Mouse (Mus musculus) G1E-ER4 (cell line): ENCODE results near the gene D11Wsu47e. TPM values are rescaled to one million over a fixed set of nuclear protein-coding genes. Genes with fewer than 3 reads are reported as not detected.

ENCODE experiments used
- GATA1 ChIP-seq: IDR thresholded peaks from one replicate; pipeline ENCODE4 v1.8.0; 2012; ENCODE audit warnings: low read length, inconsistent platforms
- polyA plus RNA-seq: library from polyadenylated mRNA; stranded (reverse); fragments of >175 nt; gene quantifications from 2 replicates; pipeline ENCODE4 v1.2.3, GENCODE M21; 2012

Gene D11Wsu47e
- polyA plus RNA-seq, 1 experiment, result 8.2 TPM

- TF ChIP-seq GATA1, result no peak
Measured at GRCm38 (mm10) chr11:113715078-113715674, 31.0 kb downstream of the D11Wsu47e start.

- TF ChIP-seq GATA1, result no peak
Measured at GRCm38 (mm10) chr11:113716132-113716531, 31.9 kb downstream of the D11Wsu47e start.

DNA sequence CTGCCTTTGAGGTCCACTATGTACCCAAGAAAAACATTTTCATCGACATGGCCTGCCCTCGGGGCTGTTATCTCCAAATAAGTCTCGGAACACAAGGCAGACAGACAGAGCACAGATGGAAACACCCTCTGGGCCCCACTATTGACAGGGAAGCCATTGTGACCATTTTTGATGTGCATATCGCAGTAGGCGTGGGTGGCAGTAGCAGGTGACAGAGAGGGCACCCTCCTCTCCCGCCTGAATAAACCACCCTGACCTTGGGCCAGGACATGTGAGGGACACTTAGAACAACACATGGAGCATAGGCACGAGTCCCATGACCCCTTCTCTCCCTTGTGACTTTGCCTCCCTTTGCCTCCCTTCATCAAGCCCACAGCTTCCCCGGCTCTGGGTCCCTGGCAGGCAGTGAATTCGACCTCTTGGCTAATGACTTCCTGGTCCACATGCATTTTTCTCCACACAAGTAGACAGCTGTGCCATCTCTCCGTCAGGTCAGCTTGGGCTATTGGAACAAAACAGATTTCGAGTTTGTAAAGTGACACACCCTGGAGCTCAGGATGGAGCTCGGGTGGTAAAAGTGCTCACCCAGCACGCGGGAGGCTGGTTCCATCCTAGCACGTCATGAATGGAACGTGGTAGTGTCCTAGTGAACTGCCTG is 33.7 kb downstream of the D11Wsu47e start:
- no peak for TF ChIP-seq GATA1

DNA sequence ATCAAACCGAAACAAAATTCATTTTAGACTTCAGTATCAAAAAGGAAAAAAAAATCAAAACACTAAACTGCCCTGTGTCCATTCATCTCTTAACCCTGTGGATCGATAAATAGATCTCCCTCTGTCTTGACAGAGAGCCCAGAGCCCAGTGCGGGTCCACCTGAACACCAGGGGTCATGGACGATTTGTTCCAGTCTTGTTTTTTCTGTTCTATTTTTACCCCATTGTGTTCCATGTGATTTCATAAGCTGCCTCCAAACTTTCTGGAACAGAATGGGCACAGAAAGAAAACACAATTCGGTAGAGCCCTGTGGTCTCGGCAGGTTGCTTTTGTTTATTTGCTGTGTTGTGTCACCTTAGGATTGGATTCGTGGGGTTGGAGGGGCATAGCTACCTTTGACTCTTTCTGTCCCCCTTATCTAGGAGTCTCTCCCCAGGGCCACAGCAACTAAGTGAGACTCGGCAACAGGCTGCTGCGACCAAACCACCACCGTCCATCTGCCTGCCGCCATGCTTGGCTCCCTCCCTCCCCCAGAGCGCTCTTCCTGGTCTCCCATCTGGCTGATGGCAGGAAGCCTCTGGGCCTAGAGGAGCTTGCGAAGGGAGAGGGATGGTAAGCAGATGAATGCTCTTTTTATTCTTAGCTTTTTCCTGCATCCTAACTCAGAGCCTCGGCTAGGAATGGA is 38.3 kb downstream of the D11Wsu47e start:
- TF ChIP-seq GATA1, result no peak

DNA sequence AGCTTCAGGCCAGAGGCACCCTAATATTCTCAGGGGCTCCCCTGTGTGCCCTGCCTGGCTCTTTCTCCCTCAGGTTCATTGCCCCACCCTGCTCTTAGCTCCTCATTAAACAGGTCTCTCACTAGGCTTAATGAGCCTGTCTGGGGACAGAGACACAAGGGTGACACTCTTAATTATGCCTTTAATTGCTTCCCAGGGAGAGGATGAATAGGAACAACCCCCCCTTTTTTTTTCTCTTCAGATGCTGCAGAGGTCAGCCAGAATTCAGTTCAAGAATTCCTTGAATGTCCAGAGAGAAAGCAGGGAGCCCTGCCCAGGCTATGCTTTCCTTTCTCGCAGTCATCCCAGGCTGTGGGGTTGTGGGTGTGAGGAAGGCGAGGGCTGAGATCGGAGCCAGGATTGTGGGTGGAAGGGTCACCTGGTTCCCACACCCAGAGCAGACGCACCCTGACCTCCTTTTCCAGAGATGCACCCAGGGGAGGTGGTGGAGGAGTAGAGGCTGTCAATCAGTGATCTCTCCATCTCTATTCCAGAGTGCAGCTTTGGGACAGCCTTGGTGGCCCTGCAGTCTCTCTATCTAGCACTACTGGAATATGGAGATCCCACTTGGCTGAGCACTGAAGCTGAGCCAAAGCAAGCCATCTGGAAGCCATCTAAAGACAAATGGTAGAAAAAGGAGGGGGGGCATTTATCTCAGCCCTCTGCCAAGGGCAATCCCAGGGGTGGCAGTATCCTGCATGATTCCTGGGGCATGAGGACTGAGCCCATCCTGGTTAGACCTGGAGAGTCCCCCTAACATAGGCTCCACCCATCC is 41.2 kb downstream of the D11Wsu47e start:
- no peak for TF ChIP-seq GATA1

DNA sequence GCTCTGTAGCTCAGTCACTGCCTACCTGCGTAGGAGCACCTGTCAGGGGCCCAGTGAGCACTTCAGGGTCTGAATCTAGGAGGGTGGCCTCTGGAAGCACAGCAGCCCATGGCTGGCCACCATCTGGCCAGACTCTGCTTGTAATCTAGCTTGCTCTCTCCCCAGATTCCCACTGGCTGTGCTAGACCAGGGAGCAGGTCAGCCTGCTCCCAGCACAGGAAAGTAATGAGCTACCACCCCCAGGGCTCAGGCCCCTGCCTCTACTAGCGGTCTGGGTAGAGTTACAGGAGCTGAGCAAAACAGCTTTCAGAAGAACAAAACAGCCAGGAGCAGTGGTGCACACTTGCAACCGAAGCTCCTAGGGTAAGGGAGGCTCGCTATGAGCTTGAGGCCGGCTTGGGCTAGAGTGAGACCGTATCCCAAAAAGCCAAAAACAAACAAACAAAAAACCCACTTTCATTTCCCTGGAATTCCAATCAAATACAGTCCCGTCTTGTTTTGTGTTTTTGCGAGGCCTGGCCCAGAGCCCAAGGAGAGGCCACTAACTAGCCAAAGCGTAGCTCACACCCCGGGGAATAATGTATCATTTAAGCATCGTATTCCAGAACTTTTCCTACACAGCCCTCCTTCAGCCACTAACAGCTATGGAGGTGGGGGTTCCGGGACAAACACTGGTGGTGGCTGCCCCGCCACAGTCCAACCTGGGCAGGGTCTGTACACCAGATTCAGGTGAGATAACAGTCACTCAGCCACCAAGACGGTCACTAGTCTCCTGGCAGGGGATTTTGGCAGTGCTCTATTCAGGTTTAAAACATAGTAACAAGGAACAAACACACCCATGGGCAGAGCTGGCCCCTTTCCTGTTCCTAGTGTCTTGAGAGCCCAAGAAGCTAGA is 43.0 kb downstream of the D11Wsu47e start:
- no peak for TF ChIP-seq GATA1

GRCm38 (mm10) chr11:113727992-113728391 is 43.8 kb downstream of the D11Wsu47e start:
- no peak for TF ChIP-seq GATA1

DNA sequence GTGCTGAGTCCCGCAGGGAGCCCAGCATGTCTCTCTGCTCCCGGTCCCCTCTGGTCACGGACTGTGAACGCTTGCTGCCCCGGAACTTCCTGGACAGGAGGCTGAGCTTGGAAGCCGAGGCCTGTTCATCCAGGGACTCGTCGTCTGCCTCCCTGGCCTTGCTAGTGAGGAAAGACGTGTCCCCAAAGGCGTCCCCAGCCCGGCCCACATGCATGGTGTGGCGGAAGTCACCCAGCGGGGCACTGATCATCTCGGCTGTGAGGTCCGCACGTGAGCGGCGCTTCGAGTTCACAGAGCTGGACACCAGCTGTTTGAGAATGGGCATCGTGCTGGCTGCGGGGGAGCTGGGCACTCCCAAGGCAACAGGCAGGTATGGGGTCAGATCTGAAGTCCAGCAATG is 45.0 kb downstream of the D11Wsu47e start:
- TF ChIP-seq GATA1, result no peak

GRCm38 (mm10) chr11:113729917-113730316 is 45.7 kb downstream of the D11Wsu47e start:
- TF ChIP-seq GATA1, result no peak

GRCm38 (mm10) chr11:113730879-113731278 is 46.7 kb downstream of the D11Wsu47e start:
- TF ChIP-seq GATA1, result no peak

DNA sequence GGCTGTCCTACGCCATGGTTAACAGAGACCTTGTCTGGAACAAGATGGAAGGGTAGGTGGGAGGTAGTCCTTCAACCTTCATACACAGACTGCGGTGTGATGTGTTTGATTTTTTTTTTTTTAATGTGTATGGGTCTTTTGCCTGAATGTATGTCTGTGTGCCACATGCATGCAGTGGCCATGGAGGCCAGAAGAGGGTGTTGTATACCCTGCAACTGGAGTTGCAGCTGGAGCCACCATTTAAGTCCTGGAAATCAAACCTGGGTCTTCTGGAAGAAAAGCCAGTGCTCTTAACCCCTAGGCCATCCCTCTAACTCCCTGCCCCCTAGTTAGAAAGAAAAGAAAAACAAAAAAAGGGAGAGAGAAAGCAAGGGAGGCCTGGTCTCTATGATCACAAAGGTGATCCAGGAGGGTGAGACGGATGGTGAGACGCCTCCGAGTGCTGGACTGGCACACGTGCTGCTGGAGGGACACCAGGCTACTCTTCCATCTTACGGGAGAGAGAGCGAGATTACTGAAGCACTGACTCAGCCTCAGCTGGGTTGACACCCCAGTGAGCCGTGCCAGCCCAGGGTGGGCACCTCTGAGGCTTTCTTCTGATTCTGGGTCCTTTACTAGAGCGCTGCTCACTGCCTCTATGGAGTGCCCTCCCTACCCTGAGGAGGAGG is 47.9 kb downstream of the D11Wsu47e start:
- no peak for TF ChIP-seq GATA1

- no peak for TF ChIP-seq GATA1
Measured at GRCm38 (mm10) chr11:113733631-113734364, 49.6 kb downstream of the D11Wsu47e start.

- TF ChIP-seq GATA1, result no peak
Measured at GRCm38 (mm10) chr11:113735151-113735550, 50.9 kb downstream of the D11Wsu47e start.
